Mouse (Mus musculus) limb, embryonic 14.5 days (tissue): ENCODE measurements at regions not wholly inside any gene's neighbourhood (a gene's known extent, or its start where the extent isn't known, plus 50 kb on each side); places are given as distances from the start of the nearest gene placed in this dataset.
A peak's percentile ranks its signal among the peaks of the same experiment; 100 is the strongest.

Experiments used
- ATAC-seq: fragments of 200-750 bp; cut with Nextera tagmentation; 2 replicates; pipeline ENCODE4 v1.8.0; 2017; ENCODE audit warnings: low read depth, moderate number of reproducible peaks, moderate TSS enrichment; ENCODE audit not compliant: low FRiP score
- DNase-seq: peaks from one replicate; pipeline ENCODE4 v3.0.0-alpha.2; 2015; ENCODE audit warnings: low spot score
- H3K27ac ChIP-seq: fragments of 300-500 bp; sonication (generic); replicated peaks from 2 replicates; pipeline ENCODE4 v1.5.1; 2014; ENCODE audit warnings: low read depth, mild to moderate bottlenecking, low read length, moderate library complexity, mixed read lengths
- H3K27me3 ChIP-seq: fragments of 300-500 bp; sonication (generic); 2 replicates; pipeline ENCODE4 v1.6.1; 2014; ENCODE audit warnings: low read length, mixed read lengths; ENCODE audit not compliant: control insufficient read depth, insufficient read depth
- H3K36me3 ChIP-seq: fragments of 300-500 bp; sonication (generic); 2 replicates; pipeline ENCODE4 v1.6.1; 2014; ENCODE audit warnings: mild to moderate bottlenecking, low read length, moderate library complexity, mixed read lengths; ENCODE audit not compliant: control insufficient read depth, insufficient read depth
- H3K4me1 ChIP-seq: fragments of 300-500 bp; sonication (generic); 2 replicates; pipeline ENCODE4 v1.6.1; 2014; ENCODE audit warnings: antibody characterized with exemption, low read length, mixed read lengths; ENCODE audit not compliant: control insufficient read depth, insufficient read depth
- H3K4me2 ChIP-seq: fragments of 300-500 bp; sonication (generic); replicated peaks from 2 replicates; pipeline ENCODE4 v1.6.1; 2014; ENCODE audit warnings: low read depth, mild to moderate bottlenecking, low read length, moderate library complexity; ENCODE audit not compliant: severe bottlenecking
- H3K4me3 ChIP-seq: fragments of 300-500 bp; sonication (generic); replicated peaks from 2 replicates; pipeline ENCODE4 v1.5.1; 2014; ENCODE audit warnings: low read length
- H3K9ac ChIP-seq: fragments of 300-500 bp; sonication (generic); 2 replicates; pipeline ENCODE4 v1.6.1; 2014; ENCODE audit warnings: mild to moderate bottlenecking, low read depth, low read length, moderate library complexity; ENCODE audit not compliant: severe bottlenecking
- H3K9me3 ChIP-seq: fragments of 300-500 bp; sonication (generic); 2 replicates; pipeline ENCODE4 v1.6.1; 2016; ENCODE audit warnings: low read length; ENCODE audit not compliant: control insufficient read depth
- POLR2A ChIP-seq: fragments of 200-500 bp; IDR thresholded peaks from 2 replicates; pipeline ENCODE4 v1.8.0; 2012; ENCODE audit warnings: inconsistent platforms, mild to moderate bottlenecking, moderate library complexity, borderline replicate concordance; ENCODE audit not compliant: insufficient read depth, insufficient read length; ENCODE audit errors: extremely low read depth
- WGBS: fragments of 180-500 bp; shearing (Covaris S2); extraction: QIAGEN DNeasy Blood & Tissue Kit; methylation state at CpG from one replicate; pipeline ENCODE4 v1.1.7; 2014; 5-methylcytosine and 5-hydroxymethylcytosine counted together

DNA sequence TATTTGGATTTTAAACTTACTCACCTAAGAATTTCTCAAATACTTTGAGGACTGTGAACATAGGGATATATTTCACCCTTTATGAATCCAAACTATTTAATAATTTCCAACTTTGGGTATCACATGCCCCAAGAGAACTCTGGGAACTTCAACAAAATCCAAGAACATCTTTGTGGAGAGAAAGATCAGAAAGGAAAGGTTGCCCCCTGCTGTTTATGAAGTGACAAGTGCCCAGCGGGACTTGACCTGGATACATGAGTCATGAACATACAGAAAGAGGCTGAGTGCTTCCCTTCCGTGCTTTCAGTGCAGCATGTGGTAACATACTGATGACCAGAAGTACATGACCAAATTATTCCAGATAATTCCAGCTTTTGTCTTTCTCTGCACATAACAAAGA is 124.8 kb upstream of the Col5a2 start:
- H3K4me3 ChIP-seq, result no peak overlapping the region

DNA sequence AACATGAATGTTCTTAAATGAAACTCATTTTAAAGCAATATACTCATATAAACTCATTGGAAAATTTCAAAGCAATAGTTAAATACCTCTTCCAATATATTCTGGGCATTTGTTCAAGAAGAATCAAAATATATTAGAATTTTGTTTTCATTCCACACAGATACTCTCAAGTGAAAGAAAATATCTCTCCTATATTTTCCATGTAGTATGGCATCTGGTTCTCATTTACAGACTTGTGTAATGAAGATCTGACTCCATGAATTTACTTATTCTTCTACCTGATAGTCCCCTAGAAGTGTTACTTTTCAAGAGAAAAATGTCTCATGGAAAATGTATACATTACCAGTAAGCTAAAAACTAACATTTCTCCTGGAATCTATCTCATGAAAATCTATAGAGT is 144.2 kb upstream of the Col5a2 start:
- TF ChIP-seq POLR2A, result no peak
- peak; percentile 53 for ATAC-seq
- no peak overlapping the region for H3K4me2 ChIP-seq

More for the DNA sequence above, 124.8 kb upstream of the Col5a2 start:
- WGBS, result 10% methylated on average over 2 of the region's 2 CpGs
- peak; percentile 83 for DNase-seq
- no peaks in the 10 kb centered on the region for H3K27me3 ChIP-seq
- no peak overlapping the region for H3K27ac ChIP-seq
- peak; percentile 76 for ATAC-seq
- H3K36me3 ChIP-seq, result no peaks in the 10 kb centered on the region
- H3K4me1 ChIP-seq, result no peaks in the 10 kb centered on the region
- H3K9ac ChIP-seq, result no peak overlapping the region
- no peak overlapping the region for H3K4me2 ChIP-seq
- TF ChIP-seq POLR2A, result no peak
- no peaks in the 10 kb centered on the region; the same call in 1 of the 2 replicates for H3K9me3 ChIP-seq

DNA sequence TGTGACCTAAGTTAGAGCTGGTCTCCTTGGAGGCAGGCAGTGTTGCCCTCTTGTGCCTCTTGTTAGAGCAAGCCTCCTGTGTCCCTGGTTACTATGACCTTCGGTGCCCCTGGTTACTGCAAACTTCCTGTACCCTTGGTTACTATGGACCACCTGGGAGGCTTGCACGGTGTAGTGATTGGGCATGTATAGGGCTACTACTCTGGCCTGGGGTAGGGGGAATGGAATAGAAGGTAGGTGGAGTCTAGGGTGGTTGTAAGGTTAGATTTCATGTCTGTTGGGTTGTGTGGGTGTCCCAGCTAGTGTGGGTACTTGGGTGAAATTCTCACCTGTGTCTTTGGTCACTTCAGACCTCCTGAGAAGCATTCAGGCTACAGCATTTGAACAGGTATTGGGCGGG is 141.7 kb upstream of the Wdr75 start:
- no peak overlapping the region for H3K4me2 ChIP-seq
- DNase-seq (no peak), ATAC-seq (no peak)
- TF ChIP-seq POLR2A, result no peak
- WGBS, result 88% methylated on average over 3 of the region's 3 CpGs
- H3K27me3 ChIP-seq, result no peaks in the 10 kb centered on the region
- no peaks in the 10 kb centered on the region for H3K4me1 ChIP-seq
- no peak overlapping the region for H3K4me3 ChIP-seq
- H3K9ac ChIP-seq, result no peak overlapping the region
- no peaks in the 10 kb centered on the region for H3K36me3 ChIP-seq
- 0 out of 2 replicates have a peak, but pooled peaks cover 2% of the 10 kb centered on the region for H3K9me3 ChIP-seq
- no peak overlapping the region for H3K27ac ChIP-seq

More for the DNA sequence above, 144.2 kb upstream of the Col5a2 start:
- Histone ChIP-seq H3K36me3 (no peaks in the 10 kb centered on the region), H3K4me1 (no peaks in the 10 kb centered on the region), H3K9me3 (0 out of 2 replicates have a peak, but pooled peaks cover 2% of the 10 kb centered on the region), H3K4me3 (no peak overlapping the region), H3K9ac (no peak overlapping the region), H3K27me3 (no peaks in the 10 kb centered on the region), H3K27ac (no peak overlapping the region)
- peak; percentile 72 for DNase-seq

DNA sequence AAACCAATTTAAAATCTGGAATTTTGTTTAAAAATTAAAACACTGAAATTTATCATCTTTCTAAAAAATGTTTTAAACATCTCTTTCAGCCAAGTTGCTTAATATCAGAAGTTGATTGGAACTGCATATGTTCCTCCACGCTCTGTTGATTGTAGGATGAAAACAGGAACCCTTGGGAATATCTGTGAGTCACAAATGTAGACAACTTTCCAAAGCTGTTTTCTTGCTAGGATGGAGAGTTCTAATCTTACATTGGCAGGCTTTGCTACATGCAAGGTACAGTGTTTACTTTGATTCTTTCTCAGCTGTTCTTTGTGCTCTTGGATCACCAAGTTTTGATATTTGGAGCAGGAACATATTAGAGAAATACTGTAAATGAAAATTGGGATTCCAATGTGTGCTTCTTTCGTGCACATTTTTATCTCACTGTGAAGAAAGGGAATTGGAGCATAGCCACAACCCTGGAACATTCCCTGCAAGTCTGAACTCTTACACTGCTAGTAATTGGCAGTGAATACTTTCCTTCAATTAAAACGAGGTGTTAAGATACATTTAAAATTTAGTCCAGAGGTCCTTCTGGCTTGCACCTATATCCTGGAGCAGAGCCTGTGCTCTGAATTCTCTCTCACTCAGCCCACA is 131.0 kb upstream of the Wdr75 start:
- no peak overlapping the region for H3K27ac ChIP-seq

DNA sequence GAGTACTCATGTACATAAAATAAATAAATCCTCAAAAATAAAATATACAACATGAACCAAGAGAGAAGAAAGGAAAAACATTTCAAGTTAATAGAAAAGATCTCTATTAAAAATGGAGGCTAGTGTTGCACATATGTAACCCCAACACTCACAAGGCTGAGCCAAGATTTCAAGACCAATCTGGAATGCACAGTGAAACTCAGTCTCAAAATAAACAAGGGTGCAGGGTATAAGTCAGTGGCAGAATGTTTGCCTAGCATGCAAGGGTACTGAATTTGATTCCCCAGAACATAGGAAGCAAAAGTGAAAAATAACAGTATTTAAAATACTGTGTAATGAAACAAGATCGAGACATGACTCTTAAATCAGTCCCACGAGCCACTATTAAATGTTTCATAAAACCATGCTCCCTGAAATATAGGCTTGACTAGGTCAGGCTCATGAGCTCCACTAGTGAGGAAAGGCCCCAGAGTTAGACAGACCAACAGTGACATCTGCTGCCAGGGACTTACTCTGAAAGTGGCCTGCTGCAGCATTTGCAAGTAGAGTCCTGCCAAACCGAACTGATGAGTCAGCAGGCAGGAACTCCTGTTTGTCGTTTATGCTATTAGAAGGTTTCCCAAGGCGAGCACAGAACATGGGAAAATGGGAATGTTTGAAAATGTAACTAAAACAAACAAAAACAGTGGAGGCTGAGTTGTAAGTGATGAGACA is 122.4 kb upstream of the Wdr75 start:
- H3K36me3 ChIP-seq, result no peaks in the 10 kb centered on the region
- DNase-seq (peak; percentile 93), ATAC-seq (peak; percentile 89)
- H3K4me2 ChIP-seq, result peak overlapping the region; percentile 21; the same call in 1 of the 2 replicates
- peak overlapping the region; percentile 52; the same call in 1 of the 2 replicates for H3K27ac ChIP-seq
- no peak for TF ChIP-seq POLR2A
- no peak overlapping the region for H3K4me3 ChIP-seq
- H3K4me1 ChIP-seq, result peaks cover 8% of the 10 kb centered on the region; the same call in 1 of the 2 replicates
- WGBS, result 6% methylated on average over 5 of the region's 5 CpGs
- H3K9ac ChIP-seq, result no peak overlapping the region
- H3K27me3 ChIP-seq, result no peaks in the 10 kb centered on the region
- H3K9me3 ChIP-seq, result no peaks in the 10 kb centered on the region

More for the DNA sequence above, 131.0 kb upstream of the Wdr75 start:
- no peaks in the 10 kb centered on the region for H3K9me3 ChIP-seq
- no peak for TF ChIP-seq POLR2A
- H3K4me3 ChIP-seq, result no peak overlapping the region
- H3K9ac ChIP-seq, result no peak overlapping the region
- ATAC-seq, result no peak
- no peak overlapping the region for H3K4me2 ChIP-seq
- H3K4me1 ChIP-seq, result no peaks in the 10 kb centered on the region
- no peaks in the 10 kb centered on the region for H3K27me3 ChIP-seq
- 49% methylated on average over 3 of the region's 3 CpGs for WGBS
- peak; percentile 49 for DNase-seq
- no peaks in the 10 kb centered on the region for H3K36me3 ChIP-seq
